Mouse (Mus musculus) CD4-positive, CD25-positive, alpha-beta regulatory T cell, adult 4 months (primary cell): Measurements from ENCODE around the gene Vps35l. TPM values are rescaled to one million over a fixed set of nuclear protein-coding genes. Genes with fewer than 3 reads are reported as not detected.

Source experiments
- ATAC-seq: one replicate; pipeline ENCODE4 v1.8.0; 2017
- polyA plus RNA-seq, 2 experiments: library from polyadenylated mRNA; unstranded; fragments of 100-300 nt; shearing (Covaris generic); gene quantifications; one replicate each; pipeline ENCODE4 v1.2.1; 2017

The Vps35l gene
- polyA plus RNA-seq, 2 experiments from 2014 or later, result 67.3 to 132 TPM

DNA sequence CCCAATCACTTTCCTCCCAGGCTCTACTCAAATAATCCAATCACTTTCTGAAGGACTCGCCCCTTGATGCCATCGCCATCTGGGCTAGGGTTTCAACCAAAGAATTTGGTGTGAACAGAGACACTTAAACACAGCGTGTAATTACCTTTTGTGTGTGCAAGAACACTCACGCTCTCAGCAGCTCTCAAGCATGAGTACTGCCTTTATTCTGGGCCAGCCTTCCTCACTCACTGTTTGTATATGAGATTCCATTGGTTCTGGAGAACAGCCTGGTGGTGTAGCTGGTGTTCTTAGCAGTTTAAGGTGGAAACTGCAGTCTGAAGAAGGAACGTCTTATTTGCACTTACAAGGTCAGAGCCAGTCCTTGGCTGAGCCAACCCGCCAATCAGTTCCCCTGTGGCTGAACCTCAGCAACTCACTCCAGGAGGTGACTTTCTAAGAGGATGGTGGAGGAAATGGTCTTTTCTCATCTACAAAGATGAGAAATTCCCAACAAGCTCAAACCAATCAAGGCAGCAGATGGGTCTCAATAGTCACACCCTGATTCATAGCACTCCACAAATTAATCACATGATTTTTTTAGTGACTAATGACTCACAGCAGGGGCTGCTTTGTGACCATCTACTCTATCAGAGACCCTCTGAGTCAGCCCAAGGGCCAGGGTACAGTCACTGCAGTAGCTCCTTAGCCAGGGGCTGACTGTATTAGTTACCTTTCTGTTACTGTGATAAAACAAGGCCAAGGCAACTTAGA, 147.5 kb downstream of the Vps35l start:
- no peak for ATAC-seq

DNA sequence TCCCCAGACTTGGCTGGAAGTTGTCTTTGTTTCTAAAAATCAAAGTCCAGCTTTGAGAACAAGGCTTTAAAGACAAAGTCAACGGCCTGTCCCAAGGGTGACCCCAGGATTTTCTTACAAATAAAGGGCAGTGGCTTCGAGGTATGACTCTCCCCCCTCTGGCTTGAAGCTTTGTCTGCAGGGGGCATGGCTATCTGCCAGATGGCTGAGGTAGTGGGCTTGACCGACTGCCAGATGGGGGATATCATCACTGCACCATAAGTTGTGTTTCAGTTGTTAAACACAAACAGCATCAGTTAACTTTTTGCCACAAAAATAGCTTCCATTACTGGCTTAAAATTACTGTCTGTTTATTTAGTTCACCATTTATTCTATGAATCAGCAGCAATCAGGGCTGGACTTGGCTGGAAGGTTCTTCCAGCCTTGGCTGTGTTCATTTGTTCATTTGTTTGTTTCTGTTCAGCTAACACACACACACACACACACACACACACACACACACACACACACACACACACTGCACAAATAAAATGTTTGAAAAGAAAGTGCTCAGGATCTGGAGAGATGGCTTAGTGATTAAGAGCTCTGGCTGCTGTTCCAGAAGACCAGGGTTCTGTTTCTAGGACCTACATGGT, 149.1 kb downstream of the Vps35l start:
- ATAC-seq, result no peak

Other genes starting within 250 kb of the Vps35l start
- gene Itpripl2, start 248.3 kb upstream of the Vps35l start, polyA plus RNA-seq, result under 1 TPM; 0.63 to 0.77 TPM
- 10 to 100 TPM; 10.3 to 10.7 TPM for gene Coq7, start 206.9 kb upstream of the Vps35l start, polyA plus RNA-seq
- not detected for gene Tmc7, start 155.5 kb upstream of the Vps35l start, polyA plus RNA-seq
- not detected for gene Tmc5, start 142.9 kb upstream of the Vps35l start, polyA plus RNA-seq
- 10 to 100 TPM; 15.9 to 17.9 TPM for gene Gde1, start 34.4 kb upstream of the Vps35l start, polyA plus RNA-seq
- 1 to 10 TPM; 4.7 to 7.7 TPM for gene Ccp110, start 27.7 kb upstream of the Vps35l start, polyA plus RNA-seq
- gene Iqck, start 115.5 kb downstream of the Vps35l start, polyA plus RNA-seq, result under 1 TPM; 0.35 to 0.56 TPM
- 10 to 100 TPM; 37.0 to 39.8 TPM for gene Knop1, start 116.0 kb downstream of the Vps35l start, polyA plus RNA-seq